Mouse (Mus musculus) hindbrain, embryonic 11.5 days (tissue): ENCODE data around the gene Gpr62. TPM values are rescaled to one million over a fixed set of nuclear protein-coding genes. Genes with fewer than 3 reads are reported as not detected.

Experiments used
- ATAC-seq: fragments of 200-750 bp; cut with Nextera tagmentation; 2 replicates; pipeline ENCODE4 v1.8.0; 2017; ENCODE audit warnings: mild to moderate bottlenecking, moderate TSS enrichment, moderate library complexity; ENCODE audit not compliant: low FRiP score
- DNase-seq: peaks from one replicate; pipeline ENCODE4 v3.0.0-alpha.2; 2015; ENCODE audit warnings: low spot score
- H3K27ac ChIP-seq: fragments of 300-500 bp; sonication (generic); 2 replicates; pipeline ENCODE4 v1.5.1; 2014; ENCODE audit warnings: mild to moderate bottlenecking, low read depth, low read length
- H3K27me3 ChIP-seq: fragments of 300-500 bp; sonication (generic); 2 replicates; pipeline ENCODE4 v1.6.1; 2014; ENCODE audit warnings: mild to moderate bottlenecking, low read length, moderate library complexity, mixed read lengths; ENCODE audit not compliant: control insufficient read depth, insufficient read depth
- H3K36me3 ChIP-seq: fragments of 300-500 bp; sonication (generic); 2 replicates; pipeline ENCODE4 v1.6.1; 2014; ENCODE audit warnings: mild to moderate bottlenecking, low read length, moderate library complexity, mixed read lengths; ENCODE audit not compliant: control insufficient read depth, insufficient read depth
- H3K4me1 ChIP-seq: fragments of 300-500 bp; sonication (generic); replicated peaks from 2 replicates; pipeline ENCODE4 v1.6.1; 2014; ENCODE audit warnings: low read length, mixed read lengths; ENCODE audit not compliant: control insufficient read depth, insufficient read depth
- H3K4me2 ChIP-seq: fragments of 300-500 bp; sonication (generic); replicated peaks from 2 replicates; pipeline ENCODE4 v1.6.1; 2014; ENCODE audit warnings: mild to moderate bottlenecking, low read depth, low read length
- H3K4me3 ChIP-seq: fragments of 300-500 bp; sonication (generic); 2 replicates; pipeline ENCODE4 v1.5.1; 2014; ENCODE audit warnings: low read depth, low read length
- H3K9ac ChIP-seq: fragments of 300-500 bp; sonication (generic); 2 replicates; pipeline ENCODE4 v1.6.1; 2014; ENCODE audit warnings: low read depth, low read length
- H3K9me3 ChIP-seq: fragments of 300-500 bp; sonication (generic); 2 replicates; pipeline ENCODE4 v1.6.1; 2016; ENCODE audit warnings: low read length; ENCODE audit not compliant: control insufficient read depth
- WGBS: fragments of 180-500 bp; shearing (Covaris S2); extraction: QIAGEN DNeasy Blood & Tissue Kit; methylation state at CpG from one replicate; pipeline ENCODE4 v1.1.7; 2014; 5-methylcytosine and 5-hydroxymethylcytosine counted together
- polyA plus RNA-seq: library from polyadenylated mRNA; unstranded; fragments of >200 nt; fragmentation: Nextera tagmentation; extraction: Ambion mirVana; gene quantifications from 2 replicates; pipeline ENCODE4 v1.2.1, GENCODE M21; 2014

The Gpr62 gene
- polyA plus RNA-seq, 1 experiment from 2014 or later, result 0.22 TPM

DNA sequence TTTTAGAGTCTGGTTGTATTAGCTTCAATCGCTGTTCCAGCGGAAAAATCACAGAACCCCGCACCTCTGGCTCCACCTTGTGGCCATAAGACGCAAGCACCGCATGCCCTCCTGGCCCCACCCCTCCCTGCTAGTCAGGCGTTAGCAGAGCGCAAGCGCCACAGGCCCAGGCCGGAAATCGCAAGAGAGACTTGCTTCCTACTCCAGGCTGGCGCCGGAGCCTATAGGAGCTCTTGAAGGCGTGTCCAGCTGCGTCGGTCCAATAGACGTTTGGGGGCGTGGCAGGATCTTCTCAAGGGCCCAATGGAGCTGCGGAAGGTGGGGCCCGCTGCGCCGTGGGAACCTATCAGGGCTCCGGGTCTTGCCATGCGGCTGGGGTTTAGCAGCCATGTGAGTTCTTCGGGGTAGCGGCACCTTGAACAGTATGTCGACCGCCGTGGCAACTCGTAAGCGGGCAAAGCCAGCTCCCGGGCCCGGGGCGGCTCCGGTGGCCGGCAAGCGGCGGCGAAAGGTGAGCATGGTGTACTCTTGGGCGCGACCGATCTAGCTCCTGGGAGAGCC lies 11.3 kb upstream of the Gpr62 start, which contains the start of gene Parp3:
TSS of gene Parp3 (minus strand) at position 26 of the 561 bp plus-strand sequence.
- under 1% methylated on average over 41 of the region's 41 CpGs for WGBS
- H3K9ac ChIP-seq, result peak within 1 kb of the TSS; percentile 56
- H3K27ac ChIP-seq, result no peak within 1 kb of the TSS
- no peaks in the 10 kb centered on the region for H3K36me3 ChIP-seq
- DNase-seq, result peak; percentile 99
- peak within 1 kb of the TSS; percentile 74 for H3K4me3 ChIP-seq
- no peaks in the 10 kb centered on the region for H3K9me3 ChIP-seq
- peaks cover 7% of the 10 kb centered on the region; the same call in 1 of the 2 replicates for H3K4me1 ChIP-seq
- peak within 1 kb of the TSS; percentile 93 for H3K4me2 ChIP-seq
- peak; percentile 98 for ATAC-seq
- no peaks in the 10 kb centered on the region for H3K27me3 ChIP-seq

DNA sequence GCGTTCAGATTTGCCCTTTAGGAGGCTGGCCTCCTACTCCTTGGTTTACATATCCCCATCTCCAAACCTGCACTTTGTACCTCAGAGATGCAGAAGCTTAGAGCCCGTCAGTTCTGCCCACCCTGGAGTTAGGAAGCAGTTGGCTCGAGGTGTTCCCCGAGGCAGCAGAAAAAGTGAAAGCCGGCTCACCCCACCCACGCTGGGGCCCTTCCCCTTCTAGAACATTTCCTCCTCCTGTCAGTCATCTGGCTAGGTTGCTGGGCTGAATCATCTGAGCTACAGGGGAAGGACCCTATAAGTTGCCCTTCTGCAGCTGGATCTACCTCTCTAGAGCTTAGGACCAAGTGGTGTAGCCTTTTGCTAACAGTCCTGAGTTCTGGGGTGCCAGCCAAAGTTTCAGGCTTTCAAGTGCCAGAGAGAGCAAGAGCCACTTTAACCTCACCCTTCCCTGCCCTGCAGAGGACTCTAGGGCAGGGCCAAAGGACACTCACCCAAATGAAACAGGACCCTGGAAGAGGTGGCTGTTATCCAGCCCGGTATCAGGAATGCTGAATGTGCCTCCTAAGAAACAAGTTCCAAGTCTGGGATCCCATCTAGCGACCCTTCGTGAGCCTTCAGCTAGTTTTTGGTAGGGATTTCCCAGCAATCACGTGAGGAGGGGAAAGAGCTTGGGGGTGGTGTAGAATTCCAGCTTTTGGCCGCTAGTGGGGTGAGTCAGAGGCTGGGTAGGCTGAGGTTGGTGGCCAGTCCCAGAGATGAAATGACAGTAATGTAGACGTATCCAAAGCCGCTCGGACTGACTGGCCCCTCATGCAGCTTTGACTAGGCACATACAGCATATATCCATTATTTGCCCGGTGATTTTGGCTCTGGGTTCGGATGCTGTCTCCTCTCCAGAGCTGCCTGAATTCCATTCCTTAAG lies 10.5 kb upstream of the Gpr62 start:
- Histone ChIP-seq H3K27ac (no peak overlapping the region), H3K4me3 (no peak overlapping the region), H3K4me2 (0 out of 2 replicates have a peak overlapping the region, but pooled peaks have one; percentile 19), H3K36me3 (no peaks in the 10 kb centered on the region), H3K9me3 (no peaks in the 10 kb centered on the region), H3K9ac (no peak overlapping the region), H3K4me1 (peaks cover 9% of the 10 kb centered on the region; the same call in 1 of the 2 replicates), H3K27me3 (no peaks in the 10 kb centered on the region)
- 34% methylated on average over 16 of the region's 16 CpGs for WGBS
- ATAC-seq, result peak; percentile 58; the same call in 1 of the 2 replicates
- no peak for DNase-seq

DNA sequence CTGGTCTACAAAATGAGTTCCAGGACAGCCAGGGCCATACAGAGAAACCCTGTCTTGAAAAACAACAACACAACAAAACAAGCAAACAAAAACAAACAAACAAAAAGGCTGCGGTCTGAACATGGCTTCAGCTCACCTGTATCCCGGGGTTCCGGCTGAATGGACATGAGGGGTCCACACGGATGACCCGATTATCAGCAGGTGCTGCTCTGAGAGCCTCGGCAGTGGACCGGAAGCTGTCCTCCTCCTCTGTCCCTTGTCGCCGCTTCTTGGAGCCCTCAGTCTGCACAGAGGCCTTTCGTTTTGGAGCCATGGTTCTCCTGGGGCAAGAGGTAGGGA lies 9.9 kb upstream of the Gpr62 start, which contains the start of gene Rrp9:
TSS of gene Rrp9 (plus strand) at position 301 of the 339 bp plus-strand sequence.
- Histone ChIP-seq H3K36me3 (no peaks in the 10 kb centered on the region), H3K27ac (no peak within 1 kb of the TSS), H3K4me3 (no peak within 1 kb of the TSS), H3K9me3 (no peaks in the 10 kb centered on the region), H3K4me1 (peaks cover 9% of the 10 kb centered on the region; the same call in 1 of the 2 replicates), H3K4me2 (0 out of 2 replicates have a peak within 1 kb of the TSS, but pooled peaks have one; percentile 19), H3K9ac (no peak within 1 kb of the TSS), H3K27me3 (no peaks in the 10 kb centered on the region)
- ATAC-seq, result no peak
- WGBS, result 90% methylated on average over 10 of the region's 10 CpGs
- no peak for DNase-seq

DNA sequence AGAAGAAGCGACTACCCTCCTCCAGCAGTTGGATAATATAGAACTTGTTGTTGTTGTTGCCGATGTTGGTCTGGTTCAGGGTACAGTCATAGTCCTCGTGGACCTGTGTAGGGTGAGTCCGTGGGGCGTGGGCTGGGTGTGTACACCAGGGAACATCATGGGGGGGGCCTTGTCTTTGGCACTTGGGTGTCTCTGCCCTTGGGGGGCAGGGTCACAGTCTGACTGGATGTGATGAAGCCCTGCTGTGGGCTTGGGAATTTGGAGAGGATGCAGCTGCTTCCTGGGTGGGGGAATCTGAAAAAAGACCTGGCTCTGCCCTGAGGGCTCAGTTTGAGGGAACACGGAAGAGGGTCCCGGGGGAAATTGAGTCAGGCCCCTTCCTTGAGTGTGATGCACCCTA lies 9.3 kb upstream of the Gpr62 start:
- Histone ChIP-seq H3K9ac (no peak overlapping the region), H3K36me3 (no peaks in the 10 kb centered on the region), H3K9me3 (no peaks in the 10 kb centered on the region), H3K4me3 (no peak overlapping the region), H3K4me1 (peaks cover 9% of the 10 kb centered on the region; the same call in 1 of the 2 replicates), H3K4me2 (no peak overlapping the region), H3K27me3 (no peaks in the 10 kb centered on the region), H3K27ac (no peak overlapping the region)
- DNase-seq, result no peak
- ATAC-seq, result no peak
- WGBS, result 60% methylated on average over 7 of the region's 7 CpGs

DNA sequence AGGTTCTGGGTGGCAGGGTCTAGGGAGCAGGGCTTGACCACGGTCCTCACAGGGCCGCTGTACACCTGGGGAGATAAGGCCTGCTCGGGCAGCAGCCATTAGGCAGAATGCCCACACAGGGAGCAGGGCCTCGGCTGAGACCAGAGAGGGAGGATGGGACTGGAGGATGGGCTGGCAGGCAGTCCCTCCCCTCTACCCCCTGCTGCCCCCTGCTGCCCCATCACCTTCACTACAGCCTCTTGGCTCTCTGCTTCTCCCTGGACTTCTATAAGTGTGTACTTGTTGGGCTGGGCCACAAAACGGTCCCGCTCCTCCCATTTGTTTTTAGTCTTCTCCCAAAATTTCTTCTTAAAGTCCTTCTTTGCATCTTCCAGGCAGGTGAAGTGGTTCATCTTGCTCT lies 8.7 kb upstream of the Gpr62 start:
- 6% methylated on average over 6 of the region's 6 CpGs for WGBS
- DNase-seq, result peak; percentile 81
- Histone ChIP-seq H3K9ac (peak overlapping the region; percentile 40; the same call in 1 of the 2 replicates), H3K36me3 (no peaks in the 10 kb centered on the region), H3K27me3 (no peaks in the 10 kb centered on the region), H3K4me2 (no peak overlapping the region), H3K9me3 (no peaks in the 10 kb centered on the region), H3K27ac (no peak overlapping the region), H3K4me1 (peaks cover 9% of the 10 kb centered on the region; the same call in 1 of the 2 replicates), H3K4me3 (no peak overlapping the region)
- ATAC-seq, result peak; percentile 12; the same call in 1 of the 2 replicates

DNA sequence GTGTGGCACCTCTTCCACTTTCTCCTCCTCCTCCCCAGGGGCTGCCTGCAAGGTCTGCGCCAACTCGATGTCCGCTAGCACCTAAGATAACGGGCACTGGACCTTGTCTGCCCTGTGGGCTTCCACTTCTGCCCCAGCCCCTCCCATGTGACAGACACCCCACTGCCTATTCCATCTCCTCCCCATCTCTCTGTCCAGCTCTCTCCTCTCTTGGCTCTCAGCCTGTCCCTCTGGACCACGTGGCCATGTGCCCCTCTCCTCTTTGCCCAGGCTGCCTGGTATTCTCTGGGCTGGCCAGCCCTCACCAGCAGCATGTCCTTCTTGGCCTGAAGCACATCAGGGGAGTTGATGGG lies 8.0 kb upstream of the Gpr62 start:
- Histone ChIP-seq H3K4me3 (no peak overlapping the region), H3K4me1 (peaks cover 9% of the 10 kb centered on the region; the same call in 1 of the 2 replicates), H3K36me3 (no peaks in the 10 kb centered on the region), H3K4me2 (no peak overlapping the region), H3K9me3 (no peaks in the 10 kb centered on the region), H3K27ac (no peak overlapping the region), H3K27me3 (no peaks in the 10 kb centered on the region), H3K9ac (no peak overlapping the region)
- DNase-seq (no peak), ATAC-seq (no peak)
- 77% methylated on average over 5 of the region's 5 CpGs for WGBS

DNA sequence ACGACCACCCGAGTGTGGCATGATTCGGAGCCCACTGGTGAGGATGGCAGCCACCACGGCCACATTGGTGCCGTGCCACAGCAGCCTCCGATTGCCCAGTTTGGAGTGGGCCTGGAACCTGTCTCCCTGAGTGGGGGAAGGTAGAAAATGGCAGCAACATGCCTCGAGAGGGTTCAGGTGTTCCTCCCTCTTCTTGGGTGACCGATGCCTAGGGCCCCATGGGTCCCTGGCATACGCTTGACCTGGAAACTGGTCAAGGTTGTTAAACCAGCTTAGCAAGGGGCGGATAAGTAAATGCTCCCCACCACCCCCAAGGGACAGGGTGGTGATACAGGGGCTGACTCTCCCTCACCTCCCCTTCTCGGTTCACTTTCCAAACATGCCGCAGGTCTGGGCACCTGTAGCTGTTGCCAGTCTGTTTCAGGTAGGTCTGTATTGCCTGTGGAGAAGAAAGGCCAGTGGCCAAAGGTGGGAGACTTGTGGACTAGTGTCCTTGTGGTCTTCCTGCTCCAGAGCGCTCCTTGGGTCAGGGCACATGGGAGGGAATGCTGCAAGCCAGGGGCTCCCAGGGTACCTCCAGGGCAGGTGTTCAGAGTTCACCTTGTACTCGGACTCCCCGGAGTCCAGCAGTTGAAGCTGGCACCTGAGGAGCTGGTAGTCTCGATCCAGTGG lies 7.5 kb upstream of the Gpr62 start:
- Histone ChIP-seq H3K9ac (no peak overlapping the region), H3K27ac (no peak overlapping the region), H3K4me3 (no peak overlapping the region), H3K4me2 (no peak overlapping the region), H3K4me1 (peaks cover 9% of the 10 kb centered on the region; the same call in 1 of the 2 replicates), H3K27me3 (no peaks in the 10 kb centered on the region), H3K36me3 (no peaks in the 10 kb centered on the region), H3K9me3 (no peaks in the 10 kb centered on the region)
- no peak for DNase-seq
- no peak for ATAC-seq
- WGBS, result 86% methylated on average over 16 of the region's 16 CpGs

DNA sequence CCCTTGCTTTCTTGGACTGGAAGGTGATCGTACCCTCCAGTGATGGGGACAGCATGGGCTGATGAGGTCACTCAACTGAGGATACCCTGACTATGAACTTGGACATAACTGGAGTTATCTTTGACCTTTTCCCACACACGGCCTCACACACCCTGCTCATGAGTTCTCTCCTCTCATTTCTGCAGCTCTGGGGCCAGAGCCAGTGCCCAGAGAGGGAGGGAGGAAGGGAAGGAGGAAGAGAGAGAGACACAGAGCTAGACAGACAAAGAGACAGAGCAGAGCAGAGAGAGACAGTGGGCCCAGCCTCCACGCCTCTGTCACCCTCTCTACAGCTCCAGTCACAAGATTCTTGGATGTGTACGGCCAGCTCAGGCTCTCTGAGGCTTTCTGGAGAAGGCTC lies 6.6 kb upstream of the Gpr62 start:
- 0 out of 2 replicates have a peak, but pooled peaks cover 4% of the 10 kb centered on the region for H3K4me1 ChIP-seq
- no peaks in the 10 kb centered on the region for H3K36me3 ChIP-seq
- ATAC-seq (no peak), DNase-seq (no peak)
- H3K9ac ChIP-seq, result no peak overlapping the region
- no peak overlapping the region for H3K4me3 ChIP-seq
- no peaks in the 10 kb centered on the region for H3K9me3 ChIP-seq
- H3K27ac ChIP-seq, result no peak overlapping the region
- WGBS, result 72% methylated on average over 4 of the region's 4 CpGs
- no peak overlapping the region for H3K4me2 ChIP-seq
- no peaks in the 10 kb centered on the region for H3K27me3 ChIP-seq
